Mouse (Mus musculus) megakaryocyte, embryonic 14.5 days (primary cell): ENCODE measurements around the gene Il17rc. TPM values are rescaled to one million over a fixed set of nuclear protein-coding genes. Genes with fewer than 3 reads are reported as not detected.

Experiments
- H3K27me3 ChIP-seq: replicated peaks from 2 replicates; pipeline ENCODE3; 2012; ENCODE audit warnings: inconsistent platforms
- H3K36me3 ChIP-seq: replicated peaks from 2 replicates; pipeline ENCODE3; 2012; ENCODE audit warnings: low read length, inconsistent platforms, mixed read lengths
- H3K4me1 ChIP-seq: 2 replicates; pipeline ENCODE4 v1.6.1; 2012; ENCODE audit warnings: inconsistent platforms
- H3K4me3 ChIP-seq: replicated peaks from 2 replicates; pipeline ENCODE3; 2012; ENCODE audit warnings: moderate library complexity, mild to moderate bottlenecking, inconsistent platforms
- H3K9me3 ChIP-seq: 2 replicates; pipeline ENCODE4 v1.6.1; 2012; ENCODE audit warnings: inconsistent platforms
- FLI1 ChIP-seq: IDR thresholded peaks from 2 replicates; pipeline ENCODE4 v1.6.1; 2012; ENCODE audit warnings: low read length, inconsistent platforms, mixed read lengths
- GATA1 ChIP-seq: IDR thresholded peaks from 3 replicates; pipeline ENCODE4 v1.6.1; 2012; ENCODE audit warnings: mixed read lengths, low read length, inconsistent platforms, borderline replicate concordance
- polyA plus RNA-seq: library from polyadenylated mRNA; stranded (reverse); fragments of >175 nt; gene quantifications from 2 replicates; pipeline ENCODE4 v1.2.3, GENCODE M21; 2012; ENCODE audit warnings: low replicate concordance; ENCODE audit not compliant: insufficient read depth

The Il17rc gene
- polyA plus RNA-seq, 1 experiment, result 0.25 TPM

DNA sequence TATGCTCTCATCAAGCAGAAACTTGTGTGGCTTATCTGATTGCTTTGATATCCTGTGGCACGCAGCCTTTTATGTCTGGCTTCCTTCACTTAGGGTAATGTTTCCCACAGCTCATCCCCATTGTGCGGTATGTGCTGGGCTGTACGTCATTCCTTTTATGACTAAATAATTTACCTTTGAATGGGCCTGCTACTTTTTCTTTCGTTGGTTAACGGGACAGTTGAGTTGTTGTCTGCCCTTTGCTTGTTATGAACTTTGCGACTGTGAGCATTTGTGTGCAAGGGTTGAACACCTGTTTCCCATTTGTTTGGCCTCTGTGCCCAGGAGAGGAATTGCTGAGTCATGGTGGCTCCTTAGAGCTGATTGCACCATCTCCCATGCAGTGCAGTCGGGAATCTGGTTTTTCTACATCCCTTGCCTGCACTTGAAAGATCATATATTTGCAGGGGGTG lies 15.9 kb downstream of the Il17rc start:
- Histone ChIP-seq H3K4me3 (no peak overlapping the region), H3K36me3 (peaks cover 72% of the 10 kb centered on the region), H3K27me3 (no peaks in the 10 kb centered on the region), H3K9me3 (no peaks in the 10 kb centered on the region), H3K4me1 (peaks cover 61% of the 10 kb centered on the region)
- no peak for TF ChIP-seq FLI1
- TF ChIP-seq GATA1, result no peak; the same call in 2 of the 3 replicates

GRCm38 (mm10) chr6:113489410-113489809 lies 18.2 kb downstream of the Il17rc start:
- Histone ChIP-seq H3K4me1 (peaks cover 68% of the 10 kb centered on the region), H3K9me3 (no peaks in the 10 kb centered on the region), H3K4me3 (no peak overlapping the region), H3K27me3 (no peaks in the 10 kb centered on the region), H3K36me3 (peaks cover 89% of the 10 kb centered on the region)
- TF ChIP-seq GATA1, result no peak
- no peak for TF ChIP-seq FLI1

- H3K4me1 ChIP-seq, result peaks cover 56% of the 10 kb centered on the region
- no peaks in the 10 kb centered on the region for H3K9me3 ChIP-seq
- peaks cover 19% of the 10 kb centered on the region for H3K27me3 ChIP-seq
- H3K4me3 ChIP-seq, result no peak overlapping the region
- TF ChIP-seq FLI1 (no peak), GATA1 (no peak)
- H3K36me3 ChIP-seq, result peaks cover 69% of the 10 kb centered on the region
Observed at GRCm38 (mm10) chr6:113492101-113492864, 21.1 kb downstream of the Il17rc start.

GRCm38 (mm10) chr6:113494258-113494788 lies 23.1 kb downstream of the Il17rc start:
- Histone ChIP-seq H3K36me3 (peaks cover 48% of the 10 kb centered on the region), H3K9me3 (no peaks in the 10 kb centered on the region), H3K27me3 (peaks cover 28% of the 10 kb centered on the region), H3K4me1 (peaks cover 44% of the 10 kb centered on the region), H3K4me3 (peak overlapping the region; percentile 92)
- TF ChIP-seq FLI1 (no peak), GATA1 (no peak)

- H3K4me1 ChIP-seq, result peaks cover 50% of the 10 kb centered on the region
- H3K27me3 ChIP-seq, result peaks cover 33% of the 10 kb centered on the region
- TF ChIP-seq GATA1, result no peak
- TF ChIP-seq FLI1, result no peak
- H3K36me3 ChIP-seq, result peaks cover 40% of the 10 kb centered on the region
- peak overlapping the region; percentile 92 for H3K4me3 ChIP-seq
- H3K9me3 ChIP-seq, result no peaks in the 10 kb centered on the region
Observed at GRCm38 (mm10) chr6:113495071-113495675, 23.9 kb downstream of the Il17rc start.

DNA sequence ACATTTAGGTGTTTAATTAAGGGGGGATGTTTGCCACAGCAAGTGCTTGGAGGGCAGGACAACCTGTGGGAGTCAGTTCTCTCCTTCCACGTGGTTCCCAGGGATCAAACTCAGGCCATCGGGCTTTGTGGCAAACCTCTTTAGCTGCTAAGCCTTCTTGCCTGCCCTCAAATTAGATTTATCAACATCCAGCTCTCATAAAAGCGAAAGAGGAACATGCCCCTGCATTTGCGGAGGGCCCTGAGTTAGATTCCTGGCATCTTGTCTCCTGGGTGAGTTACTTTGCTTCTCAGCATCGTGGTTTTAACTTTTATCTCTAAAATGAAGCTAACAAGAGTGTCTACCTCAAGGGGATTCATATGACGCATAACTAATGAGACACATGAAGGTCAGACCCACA lies 28.1 kb downstream of the Il17rc start:
- TF ChIP-seq FLI1 (no peak), GATA1 (no peak)
- H3K4me1 ChIP-seq, result peaks cover 36% of the 10 kb centered on the region

DNA sequence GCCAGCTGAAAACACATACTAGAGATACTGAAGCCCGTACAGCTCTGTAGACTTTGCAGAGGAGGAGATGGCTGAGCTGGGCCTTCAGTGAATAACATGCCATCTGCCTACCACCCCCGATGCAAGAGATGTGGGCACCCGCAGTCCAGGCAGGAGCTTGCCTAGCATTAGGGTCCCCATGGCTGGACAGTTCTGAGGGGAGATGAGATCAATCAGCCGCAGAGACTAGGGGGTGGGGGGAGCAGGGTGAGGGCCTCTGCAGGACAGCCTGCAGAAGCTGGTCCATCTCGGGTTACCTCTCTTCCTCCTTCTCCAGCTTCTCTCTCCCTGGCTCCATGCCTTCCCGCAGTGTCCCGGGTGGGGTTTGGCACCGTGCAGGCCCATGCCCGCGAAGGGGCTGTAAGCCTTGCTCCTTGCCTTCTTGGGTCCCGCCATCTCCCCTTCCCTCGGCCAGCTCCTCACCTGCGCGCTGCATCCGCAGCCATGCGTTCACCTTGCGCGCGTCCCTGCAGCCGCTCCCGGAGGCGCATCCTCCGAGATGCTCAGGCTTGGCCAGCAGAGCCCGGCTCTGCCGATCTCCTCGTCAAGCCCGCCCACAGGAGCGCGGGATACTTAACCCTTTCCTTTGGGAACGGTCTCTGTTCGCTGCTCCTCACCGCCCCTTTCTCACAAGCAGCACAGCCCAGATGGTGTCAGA lies 30.3 kb downstream of the Il17rc start, which contains the start of gene Prrt3:
Gene Prrt3, minus strand, starts transcription at position 544 of the 697 bp plus-strand sequence.
- TF ChIP-seq GATA1, result no peak
- TF ChIP-seq FLI1, result no peak
- H3K27me3 ChIP-seq, result peaks cover 68% of the 10 kb centered on the region
- H3K36me3 ChIP-seq, result no peaks in the 10 kb centered on the region
- H3K9me3 ChIP-seq, result peaks cover 11% of the 10 kb centered on the region
- H3K4me3 ChIP-seq, result peak within 1 kb of the TSS; percentile 64
- H3K4me1 ChIP-seq, result peaks cover 21% of the 10 kb centered on the region

More for the DNA sequence above, 28.1 kb downstream of the Il17rc start:
- H3K4me3 ChIP-seq, result no peak overlapping the region
- peaks cover 11% of the 10 kb centered on the region for H3K9me3 ChIP-seq
- H3K36me3 ChIP-seq, result peaks cover 3% of the 10 kb centered on the region
- peaks cover 69% of the 10 kb centered on the region for H3K27me3 ChIP-seq

- Histone ChIP-seq H3K27me3 (peaks cover 62% of the 10 kb centered on the region), H3K36me3 (no peaks in the 10 kb centered on the region), H3K4me1 (peaks cover 21% of the 10 kb centered on the region), H3K4me3 (no peak overlapping the region), H3K9me3 (peaks cover 11% of the 10 kb centered on the region)
- TF ChIP-seq GATA1 (no peak), FLI1 (no peak)
Observed at GRCm38 (mm10) chr6:113502801-113503200, 31.6 kb downstream of the Il17rc start.

- H3K9me3 ChIP-seq, result peaks cover 11% of the 10 kb centered on the region
- no peak overlapping the region for H3K4me3 ChIP-seq
- H3K4me1 ChIP-seq, result peaks cover 17% of the 10 kb centered on the region
- peaks cover 58% of the 10 kb centered on the region for H3K27me3 ChIP-seq
- no peak for TF ChIP-seq GATA1
- no peak for TF ChIP-seq FLI1
- no peaks in the 10 kb centered on the region for H3K36me3 ChIP-seq
Observed at GRCm38 (mm10) chr6:113505689-113506088, 34.5 kb downstream of the Il17rc start.

DNA sequence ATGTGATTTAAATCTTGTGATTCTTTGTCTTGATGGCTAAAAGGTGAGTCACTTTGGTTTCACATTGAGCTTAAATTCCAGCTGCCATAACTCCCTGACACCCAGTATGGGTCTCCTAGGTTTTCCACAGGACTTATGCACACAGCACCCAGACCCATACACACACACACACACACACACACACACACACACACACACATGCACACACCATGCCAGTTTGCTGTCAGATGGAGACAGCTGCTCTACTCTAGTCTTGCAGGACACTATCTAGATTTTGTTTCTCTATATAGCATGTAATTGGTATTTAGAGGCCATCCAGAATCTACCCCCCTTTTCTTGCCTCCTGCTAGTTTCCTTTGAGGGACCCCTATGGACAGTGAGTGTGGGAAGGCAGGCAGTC lies 35.9 kb downstream of the Il17rc start:
- peaks cover 45% of the 10 kb centered on the region for H3K27me3 ChIP-seq
- H3K4me1 ChIP-seq, result peaks cover 9% of the 10 kb centered on the region
- TF ChIP-seq FLI1, result no peak
- no peak for TF ChIP-seq GATA1
- H3K36me3 ChIP-seq, result peaks cover 5% of the 10 kb centered on the region
- no peak overlapping the region for H3K4me3 ChIP-seq
- peaks cover 9% of the 10 kb centered on the region for H3K9me3 ChIP-seq
